Mouse (Mus musculus) heart, postnatal 10 days (tissue): ENCODE results near the gene Ttc39d. TPM values are rescaled to one million over a fixed set of nuclear protein-coding genes. Genes with fewer than 3 reads are reported as not detected.
"Not testable (repeated sequence)": the region's sequence is repeated elsewhere in the genome, so short reads cannot be mapped to it uniquely, and the experiment has no call there.

ENCODE experiments used
- DNase-seq, 2 experiments: peaks; one replicate each; pipeline ENCODE4 v3.0.0; 2021
- intact Hi-C: fragments of 180-260 bp; cut with DNase I; formaldehyde crosslinking; loops from one replicate; pipeline ENCODE4 v1.15.1; 2025
- total RNA-seq, 2 experiments: library from RNA; stranded (reverse); gene quantifications; 2 replicates each; pipeline ENCODE4 v1.2.3; 2021

The Ttc39d gene
- total RNA-seq: not detected

GRCm38 (mm10) chr17:80206671-80207581 lies at the start of gene Ttc39d, which contains the start of gene Srsf7:
TSS of gene Ttc39d (plus strand) at chr17:80207460.
TSS of gene Srsf7 (minus strand) at chr17:80207307.
- intact Hi-C loops: loop anchor here (2.0 kb wide), 1 partner anchor 18 kb away; the partner anchor contains the start of gene Gemin6
- DNase-seq: peak; percentile 99

GRCm38 (mm10) chr17:80157489-80157888 lies 49.8 kb upstream of the Ttc39d start:
- no peak for DNase-seq
- intact Hi-C loops: no loop called here

- peak; percentile 90 to 91 for DNase-seq
- intact Hi-C loops: no loop called here
Observed at GRCm38 (mm10) chr17:80160454-80160853, 46.8 kb upstream of the Ttc39d start.

- intact Hi-C loops: no loop called here
- no peak for DNase-seq
Observed at GRCm38 (mm10) chr17:80163991-80164390, 43.3 kb upstream of the Ttc39d start.

GRCm38 (mm10) chr17:80165741-80166140 lies 41.5 kb upstream of the Ttc39d start:
- intact Hi-C loops: no loop called here
- peak; percentile 67 to 69 for DNase-seq

- intact Hi-C loops: no loop called here
- DNase-seq: no peak
Observed at GRCm38 (mm10) chr17:80166346-80166745, 40.9 kb upstream of the Ttc39d start.

- DNase-seq: no peak
- intact Hi-C loops: no loop called here
Observed at GRCm38 (mm10) chr17:80167436-80167835, 39.8 kb upstream of the Ttc39d start.

GRCm38 (mm10) chr17:80167851-80168251 lies 39.4 kb upstream of the Ttc39d start:
- peak; percentile 40 to 48 for DNase-seq
- intact Hi-C loops: no loop called here

- peak; percentile 64 to 69 for DNase-seq
- intact Hi-C loops: no loop called here
Observed at GRCm38 (mm10) chr17:80168425-80169182, 38.7 kb upstream of the Ttc39d start.

- intact Hi-C loops: no loop called here
- DNase-seq: no peak
Observed at GRCm38 (mm10) chr17:80169792-80170191, 37.5 kb upstream of the Ttc39d start.

GRCm38 (mm10) chr17:80170951-80171350 lies 36.3 kb upstream of the Ttc39d start:
- intact Hi-C loops: no loop called here
- DNase-seq: no peak

GRCm38 (mm10) chr17:80171948-80172347 lies 35.3 kb upstream of the Ttc39d start:
- intact Hi-C loops: no loop called here
- DNase-seq: no peak

GRCm38 (mm10) chr17:80172761-80173160 lies 34.5 kb upstream of the Ttc39d start:
- intact Hi-C loops: no loop called here
- no peak for DNase-seq

- intact Hi-C loops: no loop called here
- no peak for DNase-seq
Observed at GRCm38 (mm10) chr17:80173708-80174107, 33.6 kb upstream of the Ttc39d start.

- intact Hi-C loops: no loop called here
- no peak for DNase-seq
Observed at GRCm38 (mm10) chr17:80174146-80174545, 33.1 kb upstream of the Ttc39d start.

GRCm38 (mm10) chr17:80174699-80175385 lies 32.4 kb upstream of the Ttc39d start:
- DNase-seq: no peak
- intact Hi-C loops: no loop called here

- intact Hi-C loops: no loop called here
- no peak for DNase-seq
Observed at GRCm38 (mm10) chr17:80175386-80175739, 31.9 kb upstream of the Ttc39d start.

- no peak for DNase-seq
- intact Hi-C loops: no loop called here
Observed at GRCm38 (mm10) chr17:80175966-80176365, 31.3 kb upstream of the Ttc39d start.

- intact Hi-C loops, DNase-seq: not testable (repeated sequence)
Observed at GRCm38 (mm10) chr17:80178846-80179245, 28.4 kb upstream of the Ttc39d start.

GRCm38 (mm10) chr17:80179959-80180358 lies 27.3 kb upstream of the Ttc39d start:
- DNase-seq: peak; percentile 85 to 90
- intact Hi-C loops: loop anchor here (1.0 to 2.0 kb wide), 3 partner anchors 132 to 317 kb away; no protein-coding TSS in a partner anchor

- DNase-seq: no peak
- intact Hi-C loops: loop anchor here (1.0 to 2.0 kb wide), 3 partner anchors 132 to 318 kb away; no protein-coding TSS in a partner anchor
Observed at GRCm38 (mm10) chr17:80180468-80180867, 26.8 kb upstream of the Ttc39d start.
